Mouse (Mus musculus) neural tube, embryonic 10.5 days (tissue): Measurements from ENCODE around the gene Cd163l1.

Experiments
- DNase-seq: peaks from one replicate; pipeline ENCODE4 v3.0.0-alpha.2; 2017; ENCODE audit warnings: low spot score; ENCODE audit errors: extremely low spot score

The Cd163l1 gene

GRCm38 (mm10) chr7:140219268-140219667 is 1.2 kb downstream of the Cd163l1 start:
- no peak for DNase-seq

GRCm38 (mm10) chr7:140220375-140220774 is 2.3 kb downstream of the Cd163l1 start:
- no peak for DNase-seq

GRCm38 (mm10) chr7:140224209-140224608 is 6.1 kb downstream of the Cd163l1 start:
- DNase-seq = no peak

- DNase-seq = no peak
These were observed 10.4 kb downstream of the Cd163l1 start for GRCm38 (mm10) chr7:140228476-140228875.

GRCm38 (mm10) chr7:140231026-140231425 is 13.0 kb downstream of the Cd163l1 start:
- DNase-seq = no peak

- DNase-seq = no peak
These were observed 15.6 kb downstream of the Cd163l1 start for GRCm38 (mm10) chr7:140233696-140234095.

- DNase-seq = no peak
These were observed 29.1 kb downstream of the Cd163l1 start, which contains the start of gene 5830411N06Rik for GRCm38 (mm10) chr7:140247216-140247615. TSS of gene 5830411N06Rik (plus strand) at chr7:140247284.

- no peak for DNase-seq
These were observed 35.8 kb downstream of the Cd163l1 start for GRCm38 (mm10) chr7:140253780-140254299.
